Mouse (Mus musculus) lung, embryonic 14.5 days (tissue): ENCODE data around the gene Gm42957. TPM values are rescaled to one million over a fixed set of nuclear protein-coding genes. Genes with fewer than 3 reads are reported as not detected.

Experiments used
- ATAC-seq: fragments of 200-750 bp; cut with Nextera tagmentation; 2 replicates; pipeline ENCODE4 v1.8.0; 2017; ENCODE audit warnings: mild to moderate bottlenecking, moderate TSS enrichment, moderate library complexity; ENCODE audit not compliant: insufficient read depth
- DNase-seq: peaks from one replicate; pipeline ENCODE4 v3.0.0-alpha.2; 2015
- H3K27ac ChIP-seq: fragments of 300-500 bp; sonication (generic); 2 replicates; pipeline ENCODE4 v1.5.1; 2014; ENCODE audit warnings: low read depth, mild to moderate bottlenecking, moderate library complexity
- H3K27me3 ChIP-seq: fragments of 300-500 bp; sonication (generic); 2 replicates; pipeline ENCODE4 v1.6.1; 2014; ENCODE audit warnings: low read length, control low read depth; ENCODE audit not compliant: insufficient read depth
- H3K36me3 ChIP-seq: fragments of 300-500 bp; sonication (generic); 2 replicates; pipeline ENCODE4 v1.6.1; 2014; ENCODE audit warnings: control low read depth; ENCODE audit not compliant: insufficient read depth
- H3K4me1 ChIP-seq: fragments of 300-500 bp; sonication (generic); 2 replicates; pipeline ENCODE4 v1.6.1; 2014; ENCODE audit warnings: antibody characterized with exemption, control low read depth; ENCODE audit not compliant: insufficient read depth
- H3K4me2 ChIP-seq: fragments of 300-500 bp; sonication (generic); 2 replicates; pipeline ENCODE4 v1.6.1; 2014; ENCODE audit warnings: mild to moderate bottlenecking
- H3K4me3 ChIP-seq: fragments of 300-500 bp; sonication (generic); 2 replicates; pipeline ENCODE4 v1.5.1; 2014; ENCODE audit warnings: low read depth, low read length
- H3K9ac ChIP-seq: fragments of 300-500 bp; sonication (generic); 2 replicates; pipeline ENCODE4 v1.6.1; 2014
- H3K9me3 ChIP-seq: fragments of 300-500 bp; sonication (generic); 2 replicates; pipeline ENCODE4 v1.6.1; 2016; ENCODE audit warnings: low read depth, low read length, control low read depth
- CTCF ChIP-seq: IDR thresholded peaks from 2 replicates; pipeline ENCODE4 v1.5.1; 2016; ENCODE audit warnings: antibody characterized with exemption, low read depth
- WGBS: fragments of 180-500 bp; shearing (Covaris S2); extraction: QIAGEN DNeasy Blood & Tissue Kit; methylation state at CpG from one replicate; pipeline ENCODE4 v1.1.7; 2014; 5-methylcytosine and 5-hydroxymethylcytosine counted together
- polyA plus RNA-seq: library from polyadenylated mRNA; unstranded; fragments of >200 nt; fragmentation: Nextera tagmentation; extraction: Ambion mirVana; gene quantifications from 2 replicates; pipeline ENCODE4 v1.2.1, GENCODE M21; 2014

Gm42957 gene
- polyA plus RNA-seq, 1 experiment from 2014 or later, result 0.09 TPM

DNA sequence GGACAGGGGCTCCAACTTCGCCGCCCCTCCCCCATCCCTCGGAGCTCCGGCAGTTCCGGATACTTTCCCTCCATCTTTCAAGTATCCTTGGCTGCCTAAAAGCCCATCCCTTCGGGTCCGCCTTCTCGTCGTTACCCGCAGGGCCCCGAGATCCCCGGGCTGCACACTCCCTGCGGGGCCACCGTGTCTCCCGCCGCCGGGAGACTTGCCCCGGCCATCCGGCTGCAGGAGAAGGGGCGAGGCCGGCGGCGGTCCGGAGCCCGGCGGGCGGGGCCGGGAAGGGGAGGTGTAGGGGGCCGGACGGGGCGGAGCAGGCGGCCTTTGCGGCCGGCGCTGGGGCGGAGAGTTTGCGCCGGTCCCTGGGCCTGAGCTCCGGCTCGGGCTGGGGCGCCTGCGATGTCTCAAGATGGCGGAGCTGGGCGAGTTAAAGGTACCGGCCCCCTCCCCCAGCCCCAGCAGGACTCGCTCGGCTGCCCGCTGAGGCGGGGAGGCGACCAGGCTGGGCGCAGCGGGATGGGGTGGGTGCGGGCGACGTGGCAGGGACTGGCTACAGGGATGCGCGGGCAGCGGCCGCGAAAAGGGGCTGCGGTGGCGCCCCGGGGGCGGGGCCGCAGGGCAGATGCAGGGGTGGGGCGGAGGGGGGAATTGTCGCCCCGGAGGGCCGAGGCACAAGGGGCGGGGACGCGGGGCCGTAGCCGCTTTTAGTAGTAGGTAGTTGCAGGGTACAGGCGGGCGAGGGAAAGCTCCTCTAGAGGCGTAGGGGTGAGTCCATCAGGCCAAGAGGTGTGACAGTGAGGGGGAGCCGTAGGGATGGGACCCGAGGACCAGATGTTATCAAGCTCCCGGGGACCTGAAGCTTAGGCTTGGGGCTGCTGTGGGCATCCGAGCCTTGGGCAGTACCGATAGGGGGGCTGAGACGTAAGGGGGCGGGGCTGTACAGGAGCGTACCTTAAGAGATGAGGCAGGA, 61.8 kb downstream of the Gm42957 start:
- peak; percentile 95 for DNase-seq
- Histone ChIP-seq H3K27me3 (0 out of 2 replicates have a peak, but pooled peaks cover 3% of the 10 kb centered on the region), H3K36me3 (peaks cover 25% of the 10 kb centered on the region), H3K9ac (peak overlapping the region; percentile 77), H3K4me2 (peak overlapping the region; percentile 81), H3K4me3 (peak overlapping the region; percentile 81), H3K9me3 (no peaks in the 10 kb centered on the region), H3K27ac (peak overlapping the region; percentile 90), H3K4me1 (peaks cover 10% of the 10 kb centered on the region; the same call in 1 of the 2 replicates)
- peak; percentile 94 for ATAC-seq
- 1% methylated on average over 84 of the region's 85 CpGs for WGBS
- 0 out of 2 replicates have a peak, but pooled peaks have one; percentile 3 for TF ChIP-seq CTCF

DNA sequence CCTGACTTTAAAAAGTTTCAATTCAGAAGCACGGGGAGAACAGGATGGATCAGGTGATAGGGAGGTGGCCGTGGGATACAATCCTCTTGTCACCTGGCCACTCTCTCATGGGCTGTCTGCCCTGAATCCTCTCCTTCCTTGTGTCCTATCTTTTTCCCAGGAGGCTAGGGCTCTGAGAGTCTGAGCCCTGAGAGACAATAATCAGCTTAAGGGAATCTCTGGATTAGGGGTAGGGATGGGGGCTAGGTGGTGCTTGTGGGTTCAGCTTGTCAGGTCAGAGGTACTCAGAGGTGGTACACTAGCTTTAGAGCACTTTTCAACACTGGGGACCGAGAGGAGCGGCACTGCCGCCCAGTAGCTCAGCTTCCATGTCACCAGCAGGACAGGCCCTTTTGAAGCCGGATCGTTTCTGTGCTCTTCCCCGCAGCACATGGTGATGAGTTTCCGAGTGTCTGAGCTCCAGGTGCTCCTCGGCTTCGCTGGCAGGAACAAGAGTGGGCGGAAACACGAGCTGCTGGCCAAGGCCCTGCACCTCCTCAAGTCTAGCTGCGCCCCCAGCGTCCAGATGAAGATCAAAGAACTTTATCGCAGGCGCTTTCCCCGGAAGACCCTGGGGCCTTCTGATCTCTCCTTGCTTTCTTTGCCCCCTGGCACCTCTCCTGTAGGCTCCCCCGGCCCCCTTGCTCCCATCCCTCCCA, 63.9 kb downstream of the Gm42957 start:
- H3K36me3 ChIP-seq, result peaks cover 44% of the 10 kb centered on the region
- peaks cover 10% of the 10 kb centered on the region; the same call in 1 of the 2 replicates for H3K4me1 ChIP-seq
- H3K4me3 ChIP-seq, result no peak overlapping the region
- H3K4me2 ChIP-seq, result no peak overlapping the region
- no peak overlapping the region for H3K27ac ChIP-seq
- TF ChIP-seq CTCF, result no peak
- H3K9me3 ChIP-seq, result no peaks in the 10 kb centered on the region
- ATAC-seq, result no peak
- DNase-seq, result no peak
- 0 out of 2 replicates have a peak, but pooled peaks cover 3% of the 10 kb centered on the region for H3K27me3 ChIP-seq
- no peak overlapping the region for H3K9ac ChIP-seq
- 36% methylated on average over 19 of the region's 19 CpGs for WGBS

DNA sequence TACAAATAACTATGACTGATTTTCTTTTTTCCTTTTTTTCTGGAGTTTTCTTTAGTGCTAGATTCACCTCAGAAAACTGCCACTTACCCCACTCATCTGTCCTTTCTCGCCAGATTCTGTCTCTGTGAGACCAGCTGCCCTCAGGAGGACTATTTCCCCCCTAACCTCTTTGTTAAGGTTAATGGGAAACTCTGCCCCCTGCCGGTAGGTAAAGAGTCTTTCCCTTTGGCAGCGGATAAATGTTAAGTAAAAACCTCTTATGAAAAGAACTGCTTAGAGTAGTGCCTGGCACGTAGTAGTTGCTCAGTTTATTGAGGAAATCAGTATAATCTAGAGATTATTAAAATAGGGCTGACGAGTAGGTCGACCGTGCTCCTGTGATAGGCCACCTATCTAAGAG, 65.1 kb downstream of the Gm42957 start:
- no peak overlapping the region for H3K4me3 ChIP-seq
- H3K9ac ChIP-seq, result no peak overlapping the region
- H3K4me1 ChIP-seq, result peaks cover 10% of the 10 kb centered on the region; the same call in 1 of the 2 replicates
- peak; percentile 55 for TF ChIP-seq CTCF
- DNase-seq (peak; percentile 69), ATAC-seq (no peak)
- H3K36me3 ChIP-seq, result peaks cover 57% of the 10 kb centered on the region
- 55% methylated on average over 7 of the region's 7 CpGs for WGBS
- H3K4me2 ChIP-seq, result no peak overlapping the region
- 0 out of 2 replicates have a peak, but pooled peaks cover 3% of the 10 kb centered on the region for H3K27me3 ChIP-seq
- no peaks in the 10 kb centered on the region for H3K9me3 ChIP-seq
- H3K27ac ChIP-seq, result no peak overlapping the region

DNA sequence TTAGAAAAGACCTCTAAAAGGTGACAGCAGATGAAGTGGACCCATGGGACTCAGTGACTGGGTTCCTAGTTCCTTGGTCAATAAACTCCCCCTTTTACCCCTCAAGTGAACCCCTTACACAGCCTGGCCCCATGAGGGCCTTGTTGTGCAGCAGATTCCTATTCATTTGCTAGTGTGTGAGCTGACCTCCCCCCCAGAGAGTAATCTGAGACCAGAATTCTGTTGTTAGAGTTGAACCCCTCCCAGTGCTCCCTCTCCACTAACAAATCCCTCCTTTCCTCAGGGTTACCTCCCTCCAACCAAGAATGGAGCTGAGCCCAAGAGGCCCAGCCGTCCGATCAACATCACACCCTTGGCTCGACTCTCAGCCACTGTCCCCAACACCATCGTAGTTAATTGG, 65.7 kb downstream of the Gm42957 start:
- H3K9me3 ChIP-seq, result no peaks in the 10 kb centered on the region
- peaks cover 6% of the 10 kb centered on the region; the same call in 1 of the 2 replicates for H3K4me1 ChIP-seq
- H3K4me2 ChIP-seq, result no peak overlapping the region
- WGBS, result 79% methylated on average over 4 of the region's 4 CpGs
- H3K27ac ChIP-seq, result no peak overlapping the region
- DNase-seq, result no peak
- ATAC-seq, result no peak
- peaks cover 61% of the 10 kb centered on the region for H3K36me3 ChIP-seq
- H3K4me3 ChIP-seq, result no peak overlapping the region
- 0 out of 2 replicates have a peak, but pooled peaks cover 3% of the 10 kb centered on the region for H3K27me3 ChIP-seq
- no peak overlapping the region for H3K9ac ChIP-seq
- TF ChIP-seq CTCF, result no peak

Other genes with a start within 250 kb of the Gm42957 start
- not detected in 2 replicates for gene BC107364, start 183.2 kb upstream of the Gm42957 start, polyA plus RNA-seq
- 0.20 and 0.35 TPM in 2 replicates for gene Hfe2, start 110.3 kb upstream of the Gm42957 start, polyA plus RNA-seq
- gene Txnip, start 77.5 kb upstream of the Gm42957 start, polyA plus RNA-seq, result 77.2 and 96.5 TPM in 2 replicates
- 0.89 and 1.2 TPM in 2 replicates for gene Gm16253, start 58.5 kb upstream of the Gm42957 start, polyA plus RNA-seq
- 17.8 and 22.9 TPM in 2 replicates for gene Polr3gl, start 41.3 kb upstream of the Gm42957 start, polyA plus RNA-seq
- 2.0 and 2.5 TPM in 2 replicates for gene Ankrd34a, start 38.8 kb upstream of the Gm42957 start, polyA plus RNA-seq
- gene Lix1l, start 34.3 kb upstream of the Gm42957 start, polyA plus RNA-seq, result 7.9 and 8.3 TPM in 2 replicates
- gene Rbm8a, start 5.5 kb upstream of the Gm42957 start, polyA plus RNA-seq, result 163 TPM in 2 replicates
- 55.8 and 56.5 TPM in 2 replicates for gene Pex11b, start 98 bp upstream of the Gm42957 start, polyA plus RNA-seq
- 0.70 and 1.2 TPM in 2 replicates for gene Itga10, start 10.1 kb downstream of the Gm42957 start, polyA plus RNA-seq
- gene Ankrd35, start 34.7 kb downstream of the Gm42957 start, polyA plus RNA-seq, result 0.12 and 0.15 TPM in 2 replicates
- gene Pias3, start 60.9 kb downstream of the Gm42957 start, polyA plus RNA-seq, result 44.0 and 49.1 TPM in 2 replicates
- gene Nudt17, start 73.1 kb downstream of the Gm42957 start, polyA plus RNA-seq, result 7.1 and 8.2 TPM in 2 replicates
- gene Polr3c, start 92.2 kb downstream of the Gm42957 start, polyA plus RNA-seq, result 33.7 and 34.2 TPM in 2 replicates
- 53.7 and 54.2 TPM in 2 replicates for gene Rnf115, start 92.2 kb downstream of the Gm42957 start, polyA plus RNA-seq
- gene Pdzk1, start 193.8 kb downstream of the Gm42957 start, polyA plus RNA-seq, result 0.08 TPM in 1 of 2 replicates, not detected in the other
- 0.07 and 0.09 TPM in 2 replicates for gene Cd160, start 193.9 kb downstream of the Gm42957 start, polyA plus RNA-seq